Mouse (Mus musculus) cerebellum, adult 2 months (tissue): ENCODE results near the gene Lamb3.

Experiments
- CTCF ChIP-seq: fragments of 200-500 bp; IDR thresholded peaks from 2 replicates; pipeline ENCODE4 v1.5.1; 2011; ENCODE audit warnings: low read depth, mild to moderate bottlenecking, control low read depth, low read length, moderate library complexity, borderline replicate concordance; ENCODE audit not compliant: insufficient read depth
- POLR2A ChIP-seq: fragments of 200-500 bp; IDR thresholded peaks from 2 replicates; pipeline ENCODE4 v1.6.1; 2011; ENCODE audit warnings: low read length, control low read depth, borderline replicate concordance; ENCODE audit not compliant: insufficient read depth

GRCm38 (mm10) chr1:193293039-193293438 is 85.5 kb downstream of the Lamb3 start:
- TF ChIP-seq POLR2A (no peak), CTCF (no peak)
